Mouse (Mus musculus): Measurements from ENCODE around the gene Daxx. TPM values are rescaled to one million over a fixed set of nuclear protein-coding genes. Genes with fewer than 3 reads are reported as not detected.
"Not testable (repeated sequence)": the region's sequence is repeated elsewhere in the genome, so short reads cannot be mapped to it uniquely, and the experiment has no call there.

Daxx gene
- total RNA-seq, 2 experiments from 2014 or later = 23.4 to 23.9 TPM

- ATAC-seq (replicated peaks; ENCODE audit: low FRiP score, poor library complexity, severe bottlenecking) = no peak
Observed at GRCm38 (mm10) chr17:33935422-33936055, 26.3 kb downstream of the Daxx start.

DNA sequence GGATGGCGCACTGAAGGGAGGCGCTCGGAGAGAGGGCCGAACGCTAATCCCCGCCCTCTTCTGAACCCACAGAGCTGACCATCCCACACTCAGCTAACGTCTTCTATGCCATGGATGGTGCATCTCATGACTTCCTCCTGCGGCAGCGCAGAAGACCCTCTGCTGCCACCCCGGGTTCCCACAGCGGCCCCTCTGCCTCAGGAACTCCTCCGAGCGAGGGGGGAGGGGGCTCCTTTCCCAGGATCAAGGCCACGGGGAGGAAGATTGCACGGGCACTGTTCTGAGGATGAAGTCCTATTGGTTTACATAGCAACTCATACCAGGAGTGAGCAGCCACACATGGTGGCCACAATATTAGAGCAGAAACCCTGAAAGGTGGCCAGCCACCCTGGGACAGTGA, 27.8 kb downstream of the Daxx start:
- no peak for ATAC-seq (replicated peaks; ENCODE audit: low FRiP score, poor library complexity, severe bottlenecking)

- no peak for ATAC-seq (replicated peaks; ENCODE audit: low FRiP score, poor library complexity, severe bottlenecking)
Observed at GRCm38 (mm10) chr17:33938783-33939182, 29.6 kb downstream of the Daxx start.

GRCm38 (mm10) chr17:33940206-33940805, 31.1 kb downstream of the Daxx start, which contains the start of the genes Pfdn6 and Wdr46:
TSS of gene Pfdn6 (minus strand) at chr17:33940343.
TSS of gene Wdr46 (plus strand) at chr17:33940660.
- peak; percentile 93 for ATAC-seq (replicated peaks; ENCODE audit: low FRiP score, poor library complexity, severe bottlenecking)

- no peak for ATAC-seq (replicated peaks; ENCODE audit: low FRiP score, poor library complexity, severe bottlenecking)
Observed at GRCm38 (mm10) chr17:33940981-33941380, 31.8 kb downstream of the Daxx start.

GRCm38 (mm10) chr17:33941381-33941780, 32.2 kb downstream of the Daxx start:
- ATAC-seq (replicated peaks; ENCODE audit: low FRiP score, poor library complexity, severe bottlenecking) = no peak

GRCm38 (mm10) chr17:33943454-33943853, 34.2 kb downstream of the Daxx start:
- no peak for ATAC-seq (replicated peaks; ENCODE audit: low FRiP score, poor library complexity, severe bottlenecking)

DNA sequence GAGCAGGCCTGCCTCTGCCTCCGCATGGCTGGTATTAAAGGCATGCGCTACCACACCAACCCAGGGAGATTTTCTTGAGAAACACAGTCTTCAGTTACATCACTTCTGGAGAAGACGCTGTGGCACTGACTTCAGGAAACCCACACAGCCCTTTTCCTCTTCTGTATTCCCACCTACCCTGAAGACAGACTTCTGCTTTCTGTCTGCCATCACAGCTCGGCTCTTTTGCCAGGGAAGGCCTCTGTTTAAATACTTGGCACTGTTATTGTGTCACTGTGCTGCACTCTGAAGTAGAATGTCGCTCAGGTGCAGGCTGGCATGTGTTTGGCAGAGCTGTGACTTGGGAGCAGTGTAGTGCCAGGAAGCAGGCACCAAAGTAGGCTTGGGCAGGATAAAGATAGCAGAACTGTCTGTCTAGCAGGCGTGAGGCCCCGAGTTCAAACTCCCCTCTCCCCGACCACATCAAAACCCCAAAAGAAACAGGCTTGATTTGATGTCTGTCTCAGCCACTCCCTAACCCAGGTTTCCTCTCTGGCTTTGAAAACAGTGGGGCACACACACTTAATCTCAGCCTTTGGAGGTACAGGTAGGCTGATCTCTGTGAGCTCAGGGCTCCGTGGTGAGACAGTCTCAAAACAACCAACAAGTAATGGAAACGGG, 38.3 kb downstream of the Daxx start:
- ATAC-seq (replicated peaks; ENCODE audit: low FRiP score, poor library complexity, severe bottlenecking) = no peak

DNA sequence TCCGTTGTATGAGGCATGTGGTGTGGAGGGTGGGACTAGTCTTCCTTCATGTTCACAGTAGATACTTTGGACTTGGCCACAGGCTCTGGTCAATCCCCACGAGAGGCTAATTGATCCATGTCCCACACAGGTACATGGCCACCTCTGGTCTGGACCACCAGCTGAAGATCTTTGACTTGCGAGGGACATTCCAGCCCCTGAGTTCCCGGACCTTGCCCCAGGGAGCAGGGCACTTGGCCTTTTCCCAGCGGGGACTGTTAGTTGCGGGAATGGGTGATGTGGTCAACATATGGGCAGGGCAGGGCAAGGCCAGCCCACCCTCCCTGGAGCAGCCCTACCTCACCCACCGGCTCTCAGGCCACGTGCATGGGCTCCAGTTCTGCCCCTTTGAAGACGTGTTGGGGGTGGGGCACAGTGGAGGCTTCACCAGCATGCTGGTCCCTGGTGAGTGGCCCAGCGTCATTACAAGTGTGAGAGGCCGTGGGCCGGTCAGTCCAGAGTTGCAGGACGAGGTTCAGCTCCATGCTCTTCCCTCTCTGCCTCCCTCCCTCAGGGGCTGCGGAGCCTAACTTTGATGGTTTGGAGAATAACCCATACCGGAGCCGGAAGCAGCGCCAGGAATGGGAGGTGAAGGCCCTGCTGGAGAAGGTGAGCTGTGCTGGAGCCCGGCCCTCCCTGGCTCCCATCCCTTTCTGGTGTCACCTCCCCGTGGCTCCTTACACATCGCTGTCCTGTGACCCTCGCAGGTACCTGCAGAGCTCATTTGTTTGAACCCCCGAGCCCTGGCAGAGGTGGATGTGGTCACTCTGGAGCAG, 39.1 kb downstream of the Daxx start:
- no peak for ATAC-seq (replicated peaks; ENCODE audit: low FRiP score, poor library complexity, severe bottlenecking)

DNA sequence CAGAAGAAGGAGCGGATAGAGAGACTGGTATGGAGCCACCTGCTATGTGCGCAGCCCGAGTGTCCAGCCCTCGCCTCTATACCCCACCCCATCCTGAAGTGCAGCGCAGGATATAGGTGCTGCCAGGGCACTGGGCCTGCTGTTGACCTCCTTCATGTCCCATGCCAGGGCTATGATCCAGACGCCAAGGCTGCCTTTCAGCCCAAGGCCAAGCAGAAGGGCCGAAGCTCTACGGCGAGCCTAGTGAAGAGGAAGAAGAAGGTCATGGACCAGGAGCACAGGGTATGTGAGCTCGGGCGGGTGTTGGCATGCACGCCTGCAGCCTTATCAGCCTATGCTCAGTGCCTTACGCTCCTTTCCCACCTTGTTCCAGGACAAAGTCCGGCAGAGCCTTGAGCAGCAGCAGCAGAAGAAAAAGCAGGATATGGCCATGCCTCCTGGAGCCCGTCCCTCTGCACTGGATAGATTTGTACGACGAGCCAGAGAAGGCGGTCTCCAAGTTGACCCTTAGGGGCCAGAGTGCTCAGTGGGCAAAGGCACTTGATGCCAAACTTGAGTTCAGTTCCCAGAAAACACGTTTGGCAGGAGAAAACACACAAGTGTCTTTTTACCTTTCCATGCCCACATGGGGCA, 39.8 kb downstream of the Daxx start:
- ATAC-seq (replicated peaks; ENCODE audit: low FRiP score, poor library complexity, severe bottlenecking) = no peak

DNA sequence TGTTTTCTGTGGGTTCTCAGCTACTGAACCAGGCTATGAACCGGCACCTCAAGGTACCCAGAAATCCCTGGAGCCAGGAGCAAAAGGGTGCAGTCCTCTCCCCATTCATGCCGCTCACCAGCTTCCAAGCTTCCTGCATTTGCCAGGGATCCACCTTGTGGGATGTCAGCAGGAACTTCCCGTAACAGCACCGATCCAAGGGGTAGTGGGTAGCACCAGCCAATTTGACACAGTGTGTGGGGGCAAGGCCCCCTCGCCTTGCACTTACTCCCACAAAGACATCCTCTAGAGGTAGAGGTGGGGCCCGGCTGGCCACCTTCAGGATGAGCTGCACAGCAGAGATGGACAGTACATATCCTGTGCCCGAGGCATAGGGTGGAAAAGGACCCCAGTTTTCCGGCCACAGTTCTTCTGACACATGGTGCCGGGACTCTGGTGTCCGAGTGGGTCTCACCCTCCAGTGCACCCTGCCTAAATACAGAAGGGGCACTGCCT, 41.0 kb downstream of the Daxx start:
- ATAC-seq (replicated peaks; ENCODE audit: low FRiP score, poor library complexity, severe bottlenecking) = no peak

GRCm38 (mm10) chr17:33951021-33951946, 42.1 kb downstream of the Daxx start, which contains the start of gene B3galt4:
TSS of gene B3galt4 (minus strand) at chr17:33951488.
- peak; percentile 53 for ATAC-seq (replicated peaks; ENCODE audit: low FRiP score, poor library complexity, severe bottlenecking)

GRCm38 (mm10) chr17:33952015-33952414, 42.8 kb downstream of the Daxx start:
- not testable (repeated sequence) for ATAC-seq (replicated peaks; ENCODE audit: low FRiP score, poor library complexity, severe bottlenecking)

- no peak for ATAC-seq (replicated peaks; ENCODE audit: low FRiP score, poor library complexity, severe bottlenecking)
Observed at GRCm38 (mm10) chr17:33952879-33953278, 43.7 kb downstream of the Daxx start.

DNA sequence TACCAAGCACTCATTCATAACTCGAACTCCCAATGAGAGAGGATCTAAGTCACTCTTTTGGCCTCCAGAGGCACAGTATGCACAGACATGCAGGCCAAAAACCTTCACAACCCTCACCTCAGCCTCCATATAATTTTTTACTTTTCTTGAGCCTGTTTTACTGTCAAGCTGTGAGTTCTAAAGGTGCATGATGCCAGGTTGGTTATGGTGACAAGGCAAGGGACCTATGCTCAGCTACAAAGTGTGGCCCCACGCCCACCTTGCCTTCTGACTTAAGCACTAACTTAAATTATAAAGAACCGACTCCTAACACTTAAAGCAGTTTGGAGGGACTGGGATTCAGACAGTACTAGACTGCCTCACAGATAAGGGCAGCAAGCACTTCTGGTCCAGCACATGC, 44.1 kb downstream of the Daxx start:
- no peak for ATAC-seq (replicated peaks; ENCODE audit: low FRiP score, poor library complexity, severe bottlenecking)

DNA sequence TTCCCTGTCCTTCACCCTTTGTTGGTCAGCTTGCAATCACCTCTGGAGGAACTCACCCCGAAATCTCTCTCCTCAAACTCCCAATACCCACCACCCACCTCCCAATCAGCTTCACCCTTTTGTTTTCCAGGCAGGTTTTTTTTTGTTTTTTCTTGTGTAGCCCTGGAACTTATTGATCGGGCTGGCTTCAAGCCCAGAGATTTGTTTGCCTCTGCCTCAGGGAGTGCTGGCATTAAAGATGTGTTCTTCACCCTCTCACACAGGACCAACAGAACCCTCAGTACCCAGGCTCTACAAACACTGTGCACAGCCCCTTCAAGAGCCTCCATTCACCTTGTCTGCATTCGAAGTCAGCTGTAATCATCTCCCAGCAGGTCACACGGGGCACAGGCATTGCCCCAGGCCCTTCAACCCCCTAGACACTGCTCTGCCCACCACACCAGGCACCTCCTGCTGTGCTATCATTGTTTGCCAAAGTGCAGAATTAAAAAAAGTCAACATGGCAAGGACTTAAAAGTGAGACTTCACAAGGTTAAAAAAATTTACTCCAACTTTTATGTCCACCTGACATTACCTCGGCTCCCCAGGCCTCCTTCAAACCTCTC, 44.8 kb downstream of the Daxx start:
- ATAC-seq (replicated peaks; ENCODE audit: low FRiP score, poor library complexity, severe bottlenecking) = no peak

DNA sequence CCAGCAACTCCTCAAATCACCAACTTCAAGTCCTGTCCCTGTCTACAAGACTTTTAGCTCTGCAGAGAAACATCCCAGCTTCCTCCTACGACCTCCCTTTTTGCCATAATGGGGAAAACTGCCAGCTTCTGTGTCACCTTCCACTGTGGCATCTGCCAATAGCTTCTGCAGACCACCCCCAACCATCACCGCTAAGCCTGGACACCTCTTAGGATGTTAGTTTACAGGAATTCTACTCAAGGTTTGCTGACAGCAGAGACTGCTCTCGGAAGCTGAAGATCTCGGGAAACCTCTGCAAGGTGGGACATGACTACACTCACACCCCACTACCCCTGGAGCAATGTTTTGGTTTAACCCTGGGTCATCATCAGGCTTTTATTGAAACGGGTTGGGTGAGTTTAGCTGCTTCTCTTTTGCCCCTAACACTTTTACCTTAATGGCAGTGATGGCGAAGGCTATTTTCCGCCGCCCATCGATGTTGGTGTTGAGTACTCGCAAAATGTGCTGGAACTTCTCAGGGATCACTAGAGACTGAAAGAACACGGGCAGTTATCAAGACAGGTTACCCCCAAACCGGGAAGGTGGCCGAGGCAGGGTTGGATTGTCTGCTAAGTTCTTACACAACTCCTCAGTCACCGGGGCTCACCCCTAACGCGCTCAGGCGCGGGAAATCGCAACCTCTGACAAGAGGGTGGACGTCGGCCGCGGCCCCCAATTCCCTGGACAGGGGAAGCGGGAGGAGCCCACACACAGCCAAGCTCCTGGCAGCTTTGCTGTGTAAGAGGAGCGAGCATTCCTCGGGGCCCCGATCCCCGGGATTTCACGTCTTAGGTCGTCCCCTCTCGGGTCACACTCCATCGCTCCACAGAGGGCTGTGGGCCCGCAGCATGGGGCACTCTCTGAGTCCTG, 45.7 kb downstream of the Daxx start:
- ATAC-seq (replicated peaks; ENCODE audit: low FRiP score, poor library complexity, severe bottlenecking) = peak; percentile 4

Measured in erythroid progenitor cell, adult 5-6 weeks (primary cell).